Mouse (Mus musculus) midbrain, embryonic 15.5 days (tissue): ENCODE data around the gene Ccdc121. TPM values are rescaled to one million over a fixed set of nuclear protein-coding genes. Genes with fewer than 3 reads are reported as not detected.

ENCODE experiments used
- polyA plus RNA-seq: library from polyadenylated mRNA; unstranded; fragments of >200 nt; fragmentation: Nextera tagmentation; extraction: Ambion mirVana; gene quantifications from 2 replicates; pipeline ENCODE4 v1.2.1, GENCODE M21; 2015

Ccdc121 gene
- polyA plus RNA-seq, 1 experiment from 2014 or later, result not detected

Other genes starting within 250 kb of the Ccdc121 start
- gene Cnih3, start 158.8 kb downstream of the Ccdc121 start, polyA plus RNA-seq, result 10.8 and 13.7 TPM in 2 replicates
- gene Dnah14, start 65.1 kb upstream of the Ccdc121 start, polyA plus RNA-seq, result 0.49 and 0.81 TPM in 2 replicates